Mouse (Mus musculus) adipocyte (in vitro differentiated cells): ENCODE results near the gene Casp14.
"Not testable (repeated sequence)": the region's sequence is repeated elsewhere in the genome, so short reads cannot be mapped to it uniquely, and the experiment has no call there.

Experiments used
- DNase-seq: peaks from one replicate; pipeline ENCODE4 v3.0.0-alpha.2; 2016; ENCODE audit warnings: low spot score

The Casp14 gene

DNA sequence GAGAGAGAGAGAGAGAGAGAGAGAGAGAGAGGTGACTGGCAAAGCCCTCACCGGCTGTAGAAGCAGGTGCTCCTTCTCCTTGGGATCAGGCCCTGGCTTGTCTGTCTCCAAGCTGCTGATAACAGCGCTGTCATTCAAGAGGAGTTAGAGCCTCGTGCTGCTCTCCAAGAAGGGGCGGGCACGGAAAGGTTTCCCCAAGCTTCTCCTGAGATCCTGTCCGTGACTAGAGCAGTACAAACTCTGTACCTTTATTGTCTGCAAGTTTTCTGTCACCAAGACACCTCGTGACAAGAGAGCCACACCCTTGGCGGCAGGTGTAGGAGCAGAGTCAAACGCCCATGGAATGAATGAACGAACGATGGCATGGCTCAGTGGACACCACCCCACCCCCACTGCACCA, at the start of gene Casp14:
Gene Casp14, minus strand, starts transcription at position 239 of the 400 bp plus-strand sequence.
- no peak for DNase-seq

DNA sequence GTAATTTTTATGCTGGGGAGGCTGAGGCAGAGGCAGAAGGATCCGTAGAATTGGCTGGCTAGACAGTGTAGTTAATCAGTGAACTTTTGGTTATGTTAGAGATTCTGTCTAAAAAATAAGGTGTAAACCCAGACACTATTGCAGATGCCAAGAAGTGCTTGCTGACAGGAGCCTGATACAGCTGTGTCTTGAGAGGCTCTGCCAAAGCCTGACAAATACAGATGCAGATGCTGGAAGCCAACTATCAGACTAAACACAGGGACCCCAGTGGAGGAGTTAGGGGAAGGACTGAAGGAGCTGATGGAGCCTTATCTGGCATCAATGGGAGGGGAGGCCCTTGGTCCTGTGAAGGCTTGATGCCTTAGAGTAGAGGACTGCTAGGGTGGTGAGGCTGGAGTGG, 47.5 kb upstream of the Casp14 start:
- DNase-seq, result no peak

DNA sequence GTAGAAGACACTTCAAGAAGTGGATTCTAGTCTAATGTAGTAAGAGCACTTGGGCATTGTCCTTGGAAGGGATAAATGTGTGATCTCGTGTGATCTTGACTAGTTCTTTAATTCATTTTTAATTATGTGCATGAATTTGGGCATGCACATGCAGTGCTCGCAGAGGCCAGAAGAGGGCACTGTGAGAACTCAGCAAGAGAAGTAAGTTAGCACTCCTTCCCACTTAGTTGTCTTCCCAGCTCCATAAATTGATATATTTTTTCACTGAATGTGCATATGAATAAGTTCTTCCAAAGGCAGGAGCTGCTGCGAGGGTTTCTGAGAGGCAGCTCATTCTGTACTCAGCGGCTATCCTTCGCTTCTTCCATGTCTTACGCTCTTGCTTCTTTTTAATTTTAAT, 37.9 kb upstream of the Casp14 start:
- DNase-seq, result peak; percentile 71

DNA sequence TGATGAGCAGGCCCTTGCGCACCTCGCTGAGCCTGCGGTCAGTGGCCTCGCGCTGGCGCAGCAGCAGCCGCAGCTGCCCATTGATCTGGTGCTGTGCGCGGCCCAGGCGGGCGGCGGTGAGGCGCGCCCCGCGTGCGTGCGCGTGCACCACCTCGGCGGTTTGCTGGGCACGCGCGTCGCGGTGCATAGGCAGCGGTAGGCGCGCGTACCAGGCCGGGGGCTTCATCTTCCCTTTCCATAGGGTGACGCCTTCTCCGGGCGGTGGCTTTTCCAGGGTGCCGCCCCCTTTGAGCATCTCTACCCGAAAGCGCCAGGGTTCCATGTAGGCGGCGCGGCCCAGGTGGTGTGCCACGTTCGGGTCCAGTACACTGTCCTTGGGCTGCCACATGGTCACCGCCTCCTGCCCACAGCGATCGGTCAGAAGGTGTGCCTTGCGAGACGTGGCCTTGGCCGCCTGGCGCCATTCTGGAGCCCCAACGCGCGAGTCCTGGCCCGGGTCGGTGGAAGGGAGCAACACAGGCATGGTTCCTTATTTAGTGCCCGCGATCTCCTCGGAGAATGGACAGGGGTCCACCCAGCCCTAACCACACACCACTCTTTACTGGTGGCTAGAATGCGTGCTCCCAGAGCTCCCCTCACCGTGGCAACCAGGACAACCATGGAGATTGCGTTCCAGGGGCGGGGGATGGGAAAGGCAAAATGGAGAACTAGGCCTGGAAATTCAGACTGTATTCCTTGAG, 34.5 kb upstream of the Casp14 start, which contains the start of gene Ccdc105:
Gene Ccdc105, minus strand, starts transcription at position 614 of the 740 bp plus-strand sequence.
- no peak for DNase-seq

DNA sequence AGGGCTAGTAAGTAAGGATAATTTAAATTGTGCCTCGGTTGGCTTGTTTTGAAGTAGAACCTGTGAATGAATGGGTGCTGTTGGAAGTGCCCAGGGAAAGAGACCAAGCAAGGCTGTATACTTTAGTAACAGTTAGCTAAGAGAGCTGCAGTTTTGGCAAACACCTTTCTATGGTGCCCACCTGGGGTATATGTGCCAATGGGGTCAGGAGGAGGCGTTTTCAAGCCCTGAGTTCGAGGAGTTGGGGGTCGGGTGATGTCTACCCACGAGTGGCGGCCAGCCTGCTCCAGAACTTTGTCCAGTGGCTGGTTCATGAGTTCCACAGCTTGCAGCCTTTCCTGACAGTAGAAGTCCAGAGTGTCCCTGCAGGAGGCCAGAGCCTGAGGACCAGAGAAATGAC, 30.9 kb upstream of the Casp14 start:
- no peak for DNase-seq

DNA sequence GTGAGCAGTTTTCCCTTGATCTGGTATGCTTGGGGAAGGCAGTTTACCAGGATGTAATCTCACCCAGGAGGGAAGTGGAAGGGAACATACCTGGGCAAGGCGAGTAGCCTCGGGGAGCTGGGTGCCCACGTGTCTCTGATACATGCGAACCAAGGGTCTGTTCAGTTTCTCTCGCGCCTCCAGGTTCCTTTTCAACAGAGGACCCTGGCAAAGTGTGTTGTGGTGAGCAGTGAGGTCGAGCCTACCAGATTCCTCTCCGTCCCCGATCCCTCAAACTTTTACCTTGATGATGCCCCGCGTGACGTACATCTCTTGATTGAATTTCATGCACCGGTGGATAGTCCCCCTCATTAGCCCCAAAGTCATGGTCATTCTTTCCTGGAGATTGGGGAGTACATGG, 30.1 kb upstream of the Casp14 start:
- DNase-seq, result no peak

DNA sequence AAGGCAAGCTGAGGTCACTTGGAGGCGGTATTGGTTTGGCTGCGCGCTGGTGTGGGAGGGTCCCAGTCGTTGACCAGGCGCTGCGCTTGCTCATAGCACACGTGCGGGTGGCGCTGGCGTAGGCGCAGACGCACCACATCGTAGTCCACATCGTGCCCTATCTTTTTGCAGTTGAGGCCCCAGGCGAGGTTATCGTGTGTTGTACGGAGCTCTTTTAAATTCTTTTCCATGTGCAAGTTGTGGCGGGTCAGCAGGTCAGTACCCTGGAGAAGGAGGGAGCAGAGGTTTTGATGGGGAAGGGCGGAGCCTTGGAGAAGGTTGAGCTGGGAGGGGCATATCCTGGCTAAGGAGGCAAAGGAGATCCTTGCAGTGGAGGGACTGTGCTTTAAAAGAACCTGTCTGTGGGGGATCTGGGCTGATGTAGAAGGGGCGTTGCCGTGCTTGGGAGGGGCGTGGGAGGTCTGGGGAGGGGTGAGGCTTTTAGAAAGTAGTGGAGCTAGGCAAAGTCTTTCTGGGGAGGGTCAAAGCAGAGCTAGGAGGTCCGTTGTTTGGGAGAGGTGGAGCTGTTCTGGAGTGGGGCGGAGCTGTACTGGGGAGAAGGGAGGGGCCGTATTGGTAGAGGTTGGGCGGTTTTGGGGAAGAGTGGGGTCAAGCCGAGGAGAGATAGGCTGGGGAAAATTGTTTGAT, 29.1 kb upstream of the Casp14 start:
- no peak for DNase-seq

DNA sequence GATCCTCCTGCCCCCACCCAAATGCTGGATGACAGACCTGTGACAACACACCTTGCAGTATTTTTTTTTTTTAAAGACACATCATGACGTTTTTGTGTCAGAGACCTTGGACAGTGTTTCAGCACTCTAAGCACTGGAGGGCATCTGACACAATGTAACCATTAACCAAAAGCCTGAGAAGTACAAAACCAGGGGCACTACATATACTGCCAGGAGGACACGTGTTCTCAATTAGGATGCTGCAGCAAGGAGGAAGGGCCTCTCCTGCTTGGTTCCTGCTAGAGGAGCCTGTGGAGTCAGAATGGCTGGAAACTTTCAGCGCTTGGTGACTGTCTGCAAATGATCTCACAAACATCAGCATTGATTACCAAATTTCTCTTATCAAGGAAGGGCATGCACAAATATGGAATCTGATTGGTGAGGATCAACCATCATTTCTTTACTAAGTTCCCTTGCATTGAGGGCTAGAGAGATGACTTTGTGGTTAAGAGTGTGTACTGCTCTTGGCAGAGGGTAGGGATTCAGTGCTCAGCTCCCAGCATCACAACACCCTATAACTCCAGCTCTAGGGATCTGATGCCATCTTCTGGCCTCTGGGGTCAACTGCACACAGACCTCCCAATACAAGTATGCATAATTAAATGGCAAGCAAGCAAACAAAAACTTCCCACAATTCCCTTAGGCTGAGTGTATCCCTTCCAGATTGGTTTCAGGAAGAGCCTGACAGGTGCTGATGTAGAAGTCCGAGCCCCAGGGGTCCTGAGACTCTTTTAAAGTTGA, 27.5 kb upstream of the Casp14 start:
- no peak for DNase-seq

DNA sequence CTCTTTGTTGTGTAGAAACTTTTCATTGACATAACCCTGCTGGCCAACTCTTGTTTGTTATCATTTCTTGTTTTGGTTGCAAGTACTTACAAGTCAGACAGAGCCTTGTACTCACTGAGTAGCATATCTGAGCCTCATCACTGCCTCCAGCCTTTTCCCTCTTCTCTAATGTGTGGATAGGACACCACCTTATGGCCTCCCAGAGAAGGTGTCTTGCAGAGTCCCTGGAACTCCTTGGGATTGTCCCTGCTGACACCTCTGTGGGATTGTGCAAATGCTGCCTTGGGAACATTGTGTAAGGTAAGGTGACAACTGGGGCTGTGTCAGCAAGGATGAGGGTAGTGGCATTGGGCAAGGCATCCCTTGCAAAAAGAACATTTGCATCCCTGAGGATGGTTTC, 25.6 kb upstream of the Casp14 start:
- peak; percentile 20 for DNase-seq

DNA sequence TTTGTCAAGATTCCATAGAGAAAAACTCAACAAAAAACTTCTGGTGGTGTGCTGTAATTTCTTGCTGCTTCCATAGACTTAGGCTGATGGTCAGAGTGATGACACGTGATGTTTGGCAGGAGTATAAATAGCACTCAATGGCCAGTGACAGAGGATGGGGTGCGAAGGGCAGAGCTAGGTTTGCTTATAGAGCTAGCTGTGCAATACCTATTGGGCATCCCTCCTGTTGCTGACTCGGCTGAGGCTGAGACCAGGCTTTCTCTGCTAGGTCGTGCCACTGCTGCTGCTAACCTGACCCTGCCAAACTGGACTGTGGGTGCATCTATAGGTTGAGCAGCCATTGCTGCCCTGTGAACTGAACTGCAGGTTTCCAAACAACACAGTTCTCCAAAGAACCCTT, 21.7 kb upstream of the Casp14 start:
- no peak for DNase-seq

DNA sequence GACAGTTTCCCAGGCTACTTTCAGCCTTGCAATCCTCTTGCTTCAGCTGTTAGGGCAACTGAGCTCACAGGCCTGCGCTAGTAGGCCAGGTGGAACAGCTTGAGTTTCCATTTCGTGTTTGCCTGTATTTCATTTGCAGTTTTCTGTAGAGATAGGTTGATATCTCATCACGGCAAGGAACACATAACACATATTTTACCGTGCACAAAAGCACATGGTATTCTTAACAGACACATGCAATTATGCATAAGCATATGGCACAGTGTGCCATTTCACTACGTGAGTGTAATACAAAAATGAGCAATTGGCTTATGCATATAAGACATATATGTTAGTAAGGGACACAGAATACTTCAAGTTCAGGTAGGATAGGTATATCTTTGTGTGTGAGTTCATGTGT, 9.8 kb upstream of the Casp14 start:
- no peak for DNase-seq

DNA sequence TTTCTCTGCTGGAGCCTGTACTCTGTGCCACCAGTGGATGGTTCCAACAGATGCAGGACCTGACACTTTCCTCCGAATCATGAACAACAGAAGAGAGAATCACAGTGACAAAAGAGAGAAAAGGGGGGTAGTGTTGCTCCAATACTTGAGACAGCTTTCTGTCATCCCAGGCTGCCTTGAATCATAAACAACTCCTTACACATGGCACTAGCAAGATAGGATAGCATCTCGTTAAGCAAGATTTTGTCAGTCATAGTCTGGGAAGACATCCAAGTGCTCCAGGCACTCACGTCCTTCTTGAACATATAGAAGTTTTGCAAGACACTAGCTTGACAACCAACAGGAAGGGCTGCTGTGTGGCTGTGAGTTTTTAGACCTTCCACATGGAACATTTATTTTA, 8.9 kb upstream of the Casp14 start:
- peak; percentile 42 for DNase-seq

DNA sequence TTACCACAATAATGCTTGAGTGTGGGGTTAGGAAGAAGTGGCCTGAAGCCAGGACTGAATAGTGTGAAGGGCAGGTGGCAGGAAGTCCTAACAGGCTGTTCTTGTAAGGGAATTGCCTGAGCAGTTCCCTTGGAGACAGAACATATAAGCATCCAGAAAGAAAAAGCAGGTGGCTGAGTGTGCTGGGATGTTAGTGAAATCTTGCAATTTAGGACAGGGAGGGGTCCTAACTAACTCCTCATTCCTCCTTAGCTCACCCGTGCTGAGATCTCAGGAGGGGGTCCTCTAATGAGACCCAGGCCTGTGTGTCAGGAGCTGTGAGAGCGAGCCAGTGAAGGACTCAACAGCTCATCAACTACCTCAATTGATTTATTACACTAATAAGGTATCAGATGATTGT, 5.3 kb upstream of the Casp14 start:
- DNase-seq, result no peak

DNA sequence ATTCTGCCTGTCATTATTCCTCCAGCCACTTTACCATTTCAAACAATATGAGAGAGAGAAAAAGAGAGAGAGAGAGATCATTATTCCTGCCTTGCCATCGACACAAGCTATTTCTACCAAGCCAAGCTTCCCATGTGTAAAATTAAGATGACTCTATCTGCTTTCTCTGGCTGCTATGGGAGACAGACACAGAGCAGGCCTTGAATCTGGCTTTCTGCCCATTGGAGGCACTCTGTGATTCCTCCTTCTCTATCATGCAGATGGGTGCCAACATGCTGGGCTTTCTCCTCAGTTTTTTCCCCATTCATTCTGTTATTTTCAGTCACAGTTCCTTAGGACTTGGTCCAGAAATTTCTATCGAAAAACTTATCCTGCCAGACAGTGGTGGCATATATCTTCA, 4.6 kb upstream of the Casp14 start:
- DNase-seq, result peak; percentile 24

DNA sequence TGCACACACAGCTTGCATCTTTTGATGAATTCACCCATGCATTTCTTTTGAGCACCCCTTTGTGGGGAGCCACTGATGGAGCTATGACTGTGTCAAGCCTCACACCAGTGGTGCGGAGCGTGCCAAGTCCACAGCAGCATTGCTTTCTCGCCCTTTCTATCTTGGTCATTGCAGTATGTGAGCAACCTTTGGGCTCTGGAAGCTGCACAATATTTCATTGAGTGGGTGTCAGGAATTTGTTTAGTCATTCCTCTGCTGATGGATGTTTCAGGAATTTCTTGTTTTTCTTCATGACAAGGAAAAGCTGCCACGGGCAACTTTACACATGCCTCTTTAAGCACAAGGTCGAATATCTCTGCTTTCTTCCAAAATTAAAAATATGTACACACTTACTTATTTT, 3.9 kb upstream of the Casp14 start:
- DNase-seq, result no peak

DNA sequence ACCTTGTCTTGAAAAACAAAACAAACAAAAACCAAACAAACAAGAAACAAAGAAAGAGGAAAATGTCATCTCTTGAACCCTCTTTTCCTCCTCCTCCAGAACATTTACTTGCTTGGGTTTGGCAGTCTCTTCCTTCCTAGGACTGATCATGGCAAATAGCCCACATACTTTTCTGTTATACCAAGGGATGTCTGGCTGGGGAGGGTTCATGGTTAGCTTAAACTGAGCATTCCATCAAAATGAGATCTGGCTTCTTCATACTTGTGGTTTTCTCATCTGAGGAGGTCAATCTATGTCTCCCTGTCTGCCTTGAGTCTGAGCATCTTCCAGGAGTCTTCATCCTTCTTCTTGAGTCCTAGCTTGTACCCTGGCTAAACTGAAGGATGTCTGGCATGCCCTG, 1.9 kb downstream of the Casp14 start:
- no peak for DNase-seq

DNA sequence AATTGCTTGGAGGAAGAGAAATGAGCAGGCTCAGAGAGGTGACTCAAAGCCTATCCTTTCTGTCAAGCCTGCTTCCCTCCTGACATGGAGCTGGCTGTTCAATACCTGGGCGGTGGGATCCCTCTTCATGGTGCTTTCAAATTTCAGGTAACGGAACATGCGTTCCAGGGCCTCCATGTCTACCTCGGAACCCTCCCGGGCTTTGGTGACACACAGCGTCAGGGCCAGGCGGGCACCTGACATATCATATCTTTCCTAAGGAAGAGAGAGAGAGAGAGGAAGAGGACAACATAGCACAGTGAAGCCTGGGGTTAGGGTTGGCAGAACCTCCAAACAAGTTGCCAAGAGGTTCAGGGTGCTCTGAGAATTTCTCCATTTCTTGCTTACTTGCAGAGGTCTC, 2.9 kb downstream of the Casp14 start:
- no peak for DNase-seq

DNA sequence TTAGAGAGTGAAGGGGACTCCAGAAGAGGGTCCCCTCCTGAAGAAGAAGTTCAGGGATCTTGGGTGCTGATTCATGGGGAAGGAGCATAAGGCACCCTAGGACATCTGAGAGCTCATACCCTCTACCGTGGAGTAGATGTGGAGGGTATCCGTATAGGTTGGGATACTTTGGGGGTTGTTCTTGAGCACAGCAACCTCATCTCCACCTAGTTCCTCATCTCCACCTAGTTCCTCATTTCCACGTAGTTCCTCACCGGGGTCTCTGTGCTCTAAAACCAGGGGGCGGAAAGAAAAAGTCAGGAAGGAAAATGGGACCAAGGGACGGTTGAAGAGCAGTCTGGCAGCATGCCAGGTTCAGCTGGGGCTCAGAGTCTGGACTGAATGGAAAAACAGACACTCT, 4.0 kb downstream of the Casp14 start:
- no peak for DNase-seq

DNA sequence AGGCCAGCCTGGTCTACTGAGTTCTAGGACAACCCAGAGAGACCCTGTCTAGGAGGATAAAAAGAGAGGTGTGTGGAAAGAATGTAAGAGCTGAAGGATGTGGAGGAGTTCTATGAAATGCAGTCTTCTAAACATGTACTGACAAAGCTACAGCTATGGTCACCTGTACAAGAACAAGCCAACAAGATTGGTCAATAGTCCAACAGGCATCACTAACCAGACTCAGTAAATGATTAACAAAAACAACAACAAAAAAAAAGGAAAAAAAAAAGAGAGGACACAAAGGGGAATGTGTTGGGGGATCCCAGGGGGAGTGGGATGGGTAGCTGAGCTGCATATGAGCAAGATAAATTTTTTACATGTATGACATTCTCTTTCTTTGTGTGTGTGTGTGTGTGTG, 7.4 kb downstream of the Casp14 start:
- DNase-seq, result no peak

DNA sequence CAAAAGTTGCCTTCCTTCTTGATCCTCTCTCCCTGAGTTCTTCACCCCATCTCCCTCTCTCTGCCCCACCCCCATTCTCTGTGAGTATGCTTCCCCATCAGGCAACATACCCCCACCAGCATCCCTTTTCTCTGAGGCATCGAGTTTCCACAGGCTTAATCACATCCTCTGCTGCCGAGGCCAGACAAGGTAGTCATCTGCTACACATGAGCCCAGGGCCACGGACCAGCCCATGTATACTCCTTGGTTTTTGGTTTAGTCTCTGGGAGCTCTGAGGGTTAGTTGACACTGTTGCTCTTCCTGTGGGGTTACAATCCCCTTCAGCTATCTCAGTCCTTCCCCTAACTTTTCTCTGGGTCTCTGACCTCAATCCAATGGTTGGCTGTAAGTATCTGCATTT, 17.2 kb downstream of the Casp14 start:
- DNase-seq, result no peak

DNA sequence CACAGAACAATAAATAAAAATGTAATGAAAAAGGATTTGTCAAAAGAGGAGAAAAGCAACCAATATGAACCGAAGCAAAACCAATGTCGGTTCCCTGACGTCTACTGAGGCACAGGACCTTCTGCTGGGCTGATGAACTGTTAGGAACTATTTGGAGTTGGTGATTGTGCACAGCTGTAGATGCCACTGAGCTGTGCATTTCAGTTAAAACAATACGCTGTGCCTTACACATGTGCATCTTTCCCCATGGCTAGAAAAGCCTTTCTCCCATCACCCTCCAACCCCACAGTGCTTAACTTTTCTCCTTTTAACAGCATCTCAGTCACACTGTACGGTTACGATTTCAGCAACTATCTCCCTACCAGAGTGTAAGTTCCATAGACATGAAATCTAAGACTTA, 28.1 kb downstream of the Casp14 start:
- DNase-seq, result no peak

DNA sequence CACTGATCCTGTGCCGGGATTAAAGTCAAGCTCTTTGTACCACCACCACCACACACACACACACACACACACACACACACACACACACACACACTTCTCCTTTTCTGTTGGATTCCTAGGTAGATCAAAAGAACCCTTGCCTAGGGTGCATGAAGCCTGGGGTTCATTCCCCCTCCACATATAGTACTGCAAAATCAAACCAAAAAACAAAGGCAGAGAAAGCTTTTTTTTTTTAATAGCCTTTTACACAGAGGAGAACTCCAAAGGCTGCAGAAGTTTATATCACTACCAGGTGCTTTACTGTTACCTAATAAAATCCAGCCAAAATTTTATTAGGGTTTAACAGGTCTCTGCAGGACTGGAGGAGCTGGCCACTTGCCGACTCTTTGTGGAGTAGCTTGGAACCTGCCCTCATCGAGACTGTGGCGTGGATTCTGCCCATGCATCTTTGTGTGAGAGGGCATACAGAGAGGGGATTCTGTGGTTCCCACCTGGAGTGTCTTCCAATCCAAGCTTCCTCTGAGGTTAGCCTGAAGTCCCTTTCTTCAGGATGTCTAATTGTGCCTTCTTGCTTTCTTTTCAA, 31.0 kb downstream of the Casp14 start:
- DNase-seq, result no peak

DNA sequence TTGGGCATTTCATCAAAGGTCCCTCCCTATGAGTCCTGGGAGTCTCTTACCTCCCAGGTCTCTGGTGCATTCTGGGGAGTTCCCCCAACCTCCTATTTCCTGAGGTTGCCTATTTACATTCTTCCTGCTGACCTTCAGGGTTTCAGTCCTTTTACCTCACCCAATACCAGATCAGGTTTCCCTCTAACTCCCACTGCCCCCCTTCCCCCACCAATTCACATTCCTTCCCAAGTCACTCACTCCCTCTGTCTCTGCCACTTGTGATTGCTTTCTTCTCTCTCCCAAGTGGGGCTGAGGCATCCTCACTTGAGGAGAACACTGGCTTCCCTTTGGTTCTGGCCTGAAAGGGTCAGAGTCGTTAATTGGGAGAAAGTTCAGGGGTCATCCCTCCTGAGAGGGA, 48.0 kb downstream of the Casp14 start:
- not testable (repeated sequence) for DNase-seq
